Mouse (Mus musculus): ENCODE results near the gene Alox8. TPM values are rescaled to one million over a fixed set of nuclear protein-coding genes. Genes with fewer than 3 reads are reported as not detected.
A peak's percentile ranks its signal among the peaks of the same experiment; 100 is the strongest.

The Alox8 gene
- total RNA-seq, 4 experiments from 2014 or later: not detected

- no peak for DNase-seq
Measured at GRCm38 (mm10) chr11:69179512-69179911, 18.1 kb downstream of the Alox8 start.

- DNase-seq: no peak
Measured at GRCm38 (mm10) chr11:69178525-69178924, 19.1 kb downstream of the Alox8 start.

GRCm38 (mm10) chr11:69174722-69175121 lies 22.9 kb downstream of the Alox8 start:
- DNase-seq: no peak

GRCm38 (mm10) chr11:69172606-69173005 lies 25.0 kb downstream of the Alox8 start:
- DNase-seq: no peak

- DNase-seq: no peak
Measured at GRCm38 (mm10) chr11:69171626-69172025, 26.0 kb downstream of the Alox8 start.

GRCm38 (mm10) chr11:69169313-69169712 lies 28.3 kb downstream of the Alox8 start:
- DNase-seq: no peak

GRCm38 (mm10) chr11:69156800-69157199 lies 40.8 kb downstream of the Alox8 start, which contains the start of gene Alox12b:
Gene Alox12b, plus strand, starts transcription at chr11:69156989.
- no peak for DNase-seq

GRCm38 (mm10) chr11:69155351-69155750 lies 42.3 kb downstream of the Alox8 start:
- DNase-seq: no peak

GRCm38 (mm10) chr11:69153831-69154230 lies 43.8 kb downstream of the Alox8 start:
- no peak for DNase-seq

- no peak for DNase-seq
Measured at GRCm38 (mm10) chr11:69151004-69151403, 46.6 kb downstream of the Alox8 start.

- DNase-seq: peak; percentile 33
Measured at GRCm38 (mm10) chr11:69150444-69150843, 47.2 kb downstream of the Alox8 start.

- no peak for DNase-seq
Measured at GRCm38 (mm10) chr11:69149728-69150127, 47.9 kb downstream of the Alox8 start.

- DNase-seq: no peak
Measured at GRCm38 (mm10) chr11:69148451-69148960, 49.1 kb downstream of the Alox8 start.

- DNase-seq: no peak
Measured at GRCm38 (mm10) chr11:69147546-69147945, 50.1 kb downstream of the Alox8 start.

- DNase-seq: no peak
Measured at GRCm38 (mm10) chr11:69135361-69135760, 62.3 kb downstream of the Alox8 start.

- DNase-seq: no peak
Measured at GRCm38 (mm10) chr11:69134622-69134968, 63.0 kb downstream of the Alox8 start.

Other genes with a start within 250 kb of the Alox8 start
- 10 to 100 TPM; 15.5 to 32.7 (median 24.5) TPM for gene Arhgef15, start 240.4 kb downstream of the Alox8 start, total RNA-seq (2022)
- 10 to 100 TPM; 14.7 to 35.0 (median 28.1) TPM for gene Slc25a35, start 229.7 kb downstream of the Alox8 start, total RNA-seq (2022)
- 10 to 100 TPM; 21.0 to 27.9 (median 23.6) TPM for gene Rangrf, start 222.7 kb downstream of the Alox8 start, total RNA-seq (2022)
- gene Pfas, start 189.4 kb downstream of the Alox8 start, total RNA-seq (2022): 10 to 100 TPM; 33.9 to 48.4 (median 40.5) TPM
- 10 to 100 TPM; 30.7 to 46.1 (median 39.2) TPM for gene Ctc1, start 181.9 kb downstream of the Alox8 start, total RNA-seq (2022)
- gene Aurkb, start 152.2 kb downstream of the Alox8 start, total RNA-seq (2022): 1 to 10 TPM; 1.7 to 2.9 (median 2.3) TPM
- gene Borcs6, start 138.1 kb downstream of the Alox8 start, total RNA-seq (2022): 10 to 100 TPM; 29.8 to 33.9 (median 31.5) TPM
- 10 to 100 TPM; 13.1 to 28.3 (median 19.4) TPM for gene Tmem107, start 127.0 kb downstream of the Alox8 start, total RNA-seq (2022)
- gene Vamp2, start 109.4 kb downstream of the Alox8 start, total RNA-seq (2022): 100 to 1,000 TPM; 118 to 221 (median 178) TPM
- 100 to 1,000 TPM in 1 of 4 experiments, 10 to 100 TPM in 3; 30.0 to 119 (median 51.6) TPM for gene Per1, start 102.6 kb downstream of the Alox8 start, total RNA-seq (2022)
- under 1 TPM in 2 of 4 experiments, not detected in 2; 0.18 to 0.22 TPM for gene Hes7, start 77.4 kb downstream of the Alox8 start, total RNA-seq (2022)
- under 1 TPM; 0.26 to 0.95 (median 0.84) TPM for gene 9130213A22Rik, start 75.3 kb downstream of the Alox8 start, total RNA-seq (2022)
- gene Aloxe3, start 71.9 kb downstream of the Alox8 start, total RNA-seq (2022): 1 to 10 TPM in 3 of 4 experiments, under 1 TPM in 1; 0.87 to 2.2 (median 1.7) TPM
- not detected for gene Alox12b, start 40.9 kb downstream of the Alox8 start, total RNA-seq (2022)
- gene Gucy2e, start 39.2 kb upstream of the Alox8 start, total RNA-seq (2022): not detected
- gene Cntrob, start 125.9 kb upstream of the Alox8 start, total RNA-seq (2022): 10 to 100 TPM in 2 of 4 experiments, 1 to 10 TPM in 2; 6.4 to 14.8 (median 10.0) TPM
- 10 to 100 TPM; 63.4 to 70.8 (median 67.0) TPM for gene Trappc1, start 126.1 kb upstream of the Alox8 start, total RNA-seq (2022)
- 10 to 100 TPM in 3 of 4 experiments, 1 to 10 TPM in 1; 7.3 to 22.1 (median 16.2) TPM for gene Kcnab3, start 128.4 kb upstream of the Alox8 start, total RNA-seq (2022)
- 10 to 100 TPM in 1 of 4 experiments, 1 to 10 TPM in 3; 5.0 to 10.2 (median 6.7) TPM for gene Rnf227, start 142.6 kb upstream of the Alox8 start, total RNA-seq (2022)
- 100 to 1,000 TPM in 2 of 4 experiments, 10 to 100 TPM in 2; 89.8 to 169 (median 115) TPM for gene Chd3, start 171.6 kb upstream of the Alox8 start, total RNA-seq (2022)
- 100 to 1,000 TPM; 138 to 160 (median 154) TPM for gene Naa38, start 197.6 kb upstream of the Alox8 start, total RNA-seq (2022)
- 10 to 100 TPM; 53.9 to 65.7 (median 60.5) TPM for gene Cyb5d1, start 197.8 kb upstream of the Alox8 start, total RNA-seq (2022)
- 10 to 100 TPM in 2 of 4 experiments, 1 to 10 TPM in 2; 6.3 to 16.0 (median 10.4) TPM for gene Tmem88, start 200.4 kb upstream of the Alox8 start, total RNA-seq (2022)
- gene Kdm6b, start 215.8 kb upstream of the Alox8 start, total RNA-seq (2022): 10 to 100 TPM; 20.4 to 44.2 (median 35.1) TPM

Data from adrenal gland, adult 8-10 months (tissue).